18 mouse cellular contexts compared by ENCODE assay signal in genomic region chr2:180031270-180031669, GRCm38 (mm10). TPM values are rescaled to one million over a fixed set of nuclear protein-coding genes. Genes with fewer than 3 reads are reported as not detected.
A peak's percentile ranks its signal among the peaks of the same experiment; 100 is the strongest.
DNase-seq lines count a peak whose midpoint lies in the region; ATAC-seq and TF ChIP-seq lines count a peak whose summit lies in the region.
"Had no signal": no experiment of that assay in that cellular context is flagged by ENCODE, and none has a peak within 500 bp of the region (broad histone marks: within the 10 kb centered on the region; RNA-seq: fewer than 3 reads in every experiment).

No protein-coding gene starts in this region.

- peaks cover 23% of the 10 kb centered on the region for H3K4me1 ChIP-seq in kidney, embryonic 14.5 days (ENCODE audit: control insufficient read depth, insufficient read depth, low read length)
- peaks cover 5% of the 10 kb centered on the region; the same call in 1 of the 2 replicates for H3K4me1 ChIP-seq in kidney, adult 2 months (ENCODE audit: control insufficient read depth, insufficient read depth, low read length)
- peaks cover 25% of the 10 kb centered on the region for H3K4me1 ChIP-seq in kidney, embryonic 16.5 days (ENCODE audit: insufficient read depth, low read length)
- H3K4me1 ChIP-seq in hindbrain, embryonic 12.5 days = peaks cover 31% of the 10 kb centered on the region
- peaks cover 36% of the 10 kb centered on the region for H3K4me1 ChIP-seq in heart, embryonic 11.5 days (ENCODE audit: control insufficient read depth, insufficient read depth, low read length)

- no peak overlapping the region for H3K27ac ChIP-seq in kidney, embryonic 14.5 days (ENCODE audit: low read depth, low read length)
- H3K27ac ChIP-seq in kidney, adult 2 months (ENCODE audit: insufficient read depth, low read depth, low read length) = peak overlapping the region; percentile 85
- peak overlapping the region; percentile 27; the same call in 1 of the 2 replicates for H3K27ac ChIP-seq in kidney, embryonic 16.5 days (ENCODE audit: low read length)
- H3K27ac ChIP-seq in hindbrain, embryonic 12.5 days = no peak overlapping the region
- H3K27ac ChIP-seq in heart, embryonic 11.5 days (ENCODE audit: low read depth, low read length) = no peak overlapping the region
- H3K27ac ChIP-seq: embryonic facial prominence, embryonic 13.5 days; hindbrain, embryonic 10.5 days; hindbrain, embryonic 15.5 days had no signal

- no peaks in the 10 kb centered on the region for H3K9me3 ChIP-seq in kidney, embryonic 14.5 days (ENCODE audit: control insufficient read depth, low read length)
- no peaks in the 10 kb centered on the region for H3K9me3 ChIP-seq in kidney, embryonic 16.5 days (ENCODE audit: low read length)
- H3K9me3 ChIP-seq in hindbrain, embryonic 12.5 days (replicated peaks) = no peaks in the 10 kb centered on the region
- no peaks in the 10 kb centered on the region for H3K9me3 ChIP-seq in heart, embryonic 11.5 days (replicated peaks; ENCODE audit: control insufficient read depth, low read length)
- H3K9me3 ChIP-seq: embryonic facial prominence, embryonic 13.5 days; hindbrain, embryonic 10.5 days; hindbrain, embryonic 15.5 days had no signal

- peak; percentile 60 for DNase-seq in kidney, adult 11 months
- DNase-seq in kidney, adult 2 months = peak; percentile 63
- peak; percentile 35 to 77 for DNase-seq in kidney, postnatal 25 days
- no peak for DNase-seq in retina, embryonic 14.5 days (ENCODE audit: low spot score)
- DNase-seq: adrenal gland, postnatal 10 days; cerebellum, adult 11-12 months; cerebellum, adult 9-11 months; cerebellum, postnatal 36 days; gastrocnemius, postnatal 36 days; heart, adult 11 months had no signal

- peaks cover 92% of the 10 kb centered on the region for H3K36me3 ChIP-seq in kidney, embryonic 14.5 days (ENCODE audit: control insufficient read depth, insufficient read depth, low read length)
- H3K36me3 ChIP-seq in kidney, adult 2 months (ENCODE audit: control insufficient read depth, insufficient read depth, low read length) = peaks cover 3% of the 10 kb centered on the region
- H3K36me3 ChIP-seq in kidney, embryonic 16.5 days (ENCODE audit: insufficient read depth, low read length) = peaks cover 78% of the 10 kb centered on the region
- H3K36me3 ChIP-seq in hindbrain, embryonic 12.5 days = peaks cover 90% of the 10 kb centered on the region
- peaks cover 44% of the 10 kb centered on the region for H3K36me3 ChIP-seq in heart, embryonic 11.5 days (ENCODE audit: control insufficient read depth, insufficient read depth, low read length)

- ATAC-seq in kidney, embryonic 14.5 days (ENCODE audit: low FRiP score, low TSS enrichment) = no peak
- ATAC-seq in kidney, embryonic 16.5 days (ENCODE audit: low FRiP score, low TSS enrichment) = no peak
- ATAC-seq in hindbrain, embryonic 12.5 days (ENCODE audit: low FRiP score) = no peak
- ATAC-seq in heart, embryonic 11.5 days (replicated peaks; ENCODE audit: insufficient number of reproducible peaks, low FRiP score, low TSS enrichment) = no peak
- ATAC-seq: forebrain, embryonic 14.5 days had no signal

- H3K9ac ChIP-seq in kidney, embryonic 14.5 days (ENCODE audit: low read depth, low read length) = no peak overlapping the region
- H3K9ac ChIP-seq in kidney, embryonic 16.5 days (replicated peaks; ENCODE audit: low read length) = no peak overlapping the region
- H3K9ac ChIP-seq in hindbrain, embryonic 12.5 days = no peak overlapping the region
- H3K9ac ChIP-seq in heart, embryonic 11.5 days (ENCODE audit: low read depth, low read length) = no peak overlapping the region
- H3K9ac ChIP-seq: embryonic facial prominence, embryonic 13.5 days; hindbrain, embryonic 15.5 days had no signal

- TF ChIP-seq CTCF in kidney, adult 2 months (conservative IDR thresholded peaks at IDR 0.05; ENCODE audit: insufficient read depth, insufficient read length, low read depth, low read length) = no peak

- TF ChIP-seq POLR2A in kidney, adult 2 months (IDR thresholded peaks at IDR 0.05; ENCODE audit: low read depth, low read length) = no peak

- H3K4me2 ChIP-seq in kidney, embryonic 14.5 days (replicated peaks; ENCODE audit: low read depth, low read length) = no peak overlapping the region
- H3K4me2 ChIP-seq in kidney, embryonic 16.5 days (replicated peaks; ENCODE audit: low read depth, low read length) = no peak overlapping the region
- H3K4me2 ChIP-seq in hindbrain, embryonic 12.5 days (replicated peaks) = no peak overlapping the region
- H3K4me2 ChIP-seq in heart, embryonic 11.5 days = no peak overlapping the region
- H3K4me2 ChIP-seq: embryonic facial prominence, embryonic 13.5 days; hindbrain, embryonic 15.5 days had no signal

- H3K4me3 ChIP-seq in kidney, embryonic 14.5 days (ENCODE audit: low read length) = no peak overlapping the region
- no peak overlapping the region for H3K4me3 ChIP-seq in kidney, adult 2 months (ENCODE audit: insufficient read depth, low read depth, low read length)
- H3K4me3 ChIP-seq in kidney, embryonic 16.5 days (ENCODE audit: low read length) = no peak overlapping the region
- H3K4me3 ChIP-seq in hindbrain, embryonic 12.5 days = no peak overlapping the region
- H3K4me3 ChIP-seq in heart, embryonic 11.5 days (ENCODE audit: low read depth, low read length) = no peak overlapping the region
- H3K4me3 ChIP-seq: embryonic facial prominence, embryonic 13.5 days; hindbrain, embryonic 10.5 days; hindbrain, embryonic 15.5 days had no signal

- 77% methylated on average over 6 of the region's 6 CpGs for WGBS in kidney, embryonic 14.5 days
- 41% methylated on average over 6 of the region's 6 CpGs for WGBS in kidney, adult 2 months
- 65% methylated on average over 6 of the region's 6 CpGs for WGBS in kidney, embryonic 16.5 days
- 91% methylated on average over 6 of the region's 6 CpGs for WGBS in hindbrain, embryonic 12.5 days
- 91% methylated on average over 6 of the region's 6 CpGs for WGBS in heart, embryonic 11.5 days (ENCODE audit: insufficient replicate concordance)

- H3K27me3 ChIP-seq in kidney, embryonic 14.5 days (ENCODE audit: control insufficient read depth, insufficient read depth, low read length) = no peaks in the 10 kb centered on the region
- no peaks in the 10 kb centered on the region for H3K27me3 ChIP-seq in kidney, adult 2 months (replicated peaks; ENCODE audit: control insufficient read depth, insufficient read depth, low read length)
- no peaks in the 10 kb centered on the region for H3K27me3 ChIP-seq in kidney, embryonic 16.5 days (ENCODE audit: insufficient read depth, low read length)
- no peaks in the 10 kb centered on the region for H3K27me3 ChIP-seq in hindbrain, embryonic 12.5 days
- no peaks in the 10 kb centered on the region for H3K27me3 ChIP-seq in heart, embryonic 11.5 days (ENCODE audit: control insufficient read depth, insufficient read depth, low read length)
- H3K27me3 ChIP-seq: embryonic facial prominence, embryonic 13.5 days; hindbrain, embryonic 15.5 days had no signal

RNA-seq across cellular contexts. Expression of gene Lsm14b, which starts 6.5 kb away (rescaled TPM):
- polyA plus RNA-seq in kidney, embryonic 14.5 days (2014; fragmentation: Nextera tagmentation; extraction: Ambion mirVana) = 8.6 and 18.3 TPM in 2 replicates
- 27.2 and 29.5 TPM in 2 replicates for polyA plus RNA-seq in kidney, adult 2 months (2012; rRNA removed)
- 4.8 and 7.0 TPM in 2 replicates for polyA plus RNA-seq in kidney, embryonic 16.5 days (2015; fragmentation: Nextera tagmentation; extraction: Ambion mirVana)
- 14.1 and 16.7 TPM in 2 replicates for polyA plus RNA-seq in hindbrain, embryonic 12.5 days (2016; fragmentation: Nextera tagmentation; extraction: Ambion mirVana)
- 3.9 and 4.3 TPM in 2 replicates for polyA plus RNA-seq in heart, embryonic 11.5 days (2014; fragmentation: Nextera tagmentation; extraction: Ambion mirVana)

RNA-seq across cellular contexts. Expression of gene Psma7, which starts 11.0 kb away (rescaled TPM):
- 713 and 771 TPM in 2 replicates for polyA plus RNA-seq in kidney, embryonic 14.5 days (2014; fragmentation: Nextera tagmentation; extraction: Ambion mirVana)
- polyA plus RNA-seq in kidney, adult 2 months (2012; rRNA removed) = 156 and 185 TPM in 2 replicates
- 619 and 638 TPM in 2 replicates for polyA plus RNA-seq in kidney, embryonic 16.5 days (2015; fragmentation: Nextera tagmentation; extraction: Ambion mirVana)
- 630 and 656 TPM in 2 replicates for polyA plus RNA-seq in hindbrain, embryonic 12.5 days (2016; fragmentation: Nextera tagmentation; extraction: Ambion mirVana)
- 495 and 521 TPM in 2 replicates for polyA plus RNA-seq in heart, embryonic 11.5 days (2014; fragmentation: Nextera tagmentation; extraction: Ambion mirVana)

RNA-seq across cellular contexts. Expression of gene Ss18l1, which starts 11.0 kb away (rescaled TPM):
- polyA plus RNA-seq in kidney, embryonic 14.5 days (2014; fragmentation: Nextera tagmentation; extraction: Ambion mirVana) = 3.5 and 6.9 TPM in 2 replicates
- polyA plus RNA-seq in kidney, adult 2 months (2012; rRNA removed) = 6.7 and 7.5 TPM in 2 replicates
- 7.0 and 7.4 TPM in 2 replicates for polyA plus RNA-seq in kidney, embryonic 16.5 days (2015; fragmentation: Nextera tagmentation; extraction: Ambion mirVana)
- polyA plus RNA-seq in hindbrain, embryonic 12.5 days (2016; fragmentation: Nextera tagmentation; extraction: Ambion mirVana) = 32.9 and 37.7 TPM in 2 replicates
- polyA plus RNA-seq in heart, embryonic 11.5 days (2014; fragmentation: Nextera tagmentation; extraction: Ambion mirVana) = 2.3 and 4.8 TPM in 2 replicates

RNA-seq across cellular contexts. Expression of gene Mtg2, which starts 39.1 kb away (rescaled TPM):
- polyA plus RNA-seq in kidney, embryonic 14.5 days (2014; fragmentation: Nextera tagmentation; extraction: Ambion mirVana) = 24.6 and 28.6 TPM in 2 replicates
- 24.3 and 26.2 TPM in 2 replicates for polyA plus RNA-seq in kidney, adult 2 months (2012; rRNA removed)
- 27.3 and 29.6 TPM in 2 replicates for polyA plus RNA-seq in kidney, embryonic 16.5 days (2015; fragmentation: Nextera tagmentation; extraction: Ambion mirVana)
- polyA plus RNA-seq in hindbrain, embryonic 12.5 days (2016; fragmentation: Nextera tagmentation; extraction: Ambion mirVana) = 30.0 and 31.4 TPM in 2 replicates
- polyA plus RNA-seq in heart, embryonic 11.5 days (2014; fragmentation: Nextera tagmentation; extraction: Ambion mirVana) = 24.6 and 27.3 TPM in 2 replicates

RNA-seq across cellular contexts. Expression of gene Taf4, which starts 54.8 kb away (rescaled TPM):
- polyA plus RNA-seq in kidney, embryonic 14.5 days (2014; fragmentation: Nextera tagmentation; extraction: Ambion mirVana) = 5.9 and 6.0 TPM in 2 replicates
- polyA plus RNA-seq in kidney, adult 2 months (2012; rRNA removed) = 7.3 and 8.9 TPM in 2 replicates
- 3.4 and 4.1 TPM in 2 replicates for polyA plus RNA-seq in kidney, embryonic 16.5 days (2015; fragmentation: Nextera tagmentation; extraction: Ambion mirVana)
- polyA plus RNA-seq in hindbrain, embryonic 12.5 days (2016; fragmentation: Nextera tagmentation; extraction: Ambion mirVana) = 3.5 and 5.2 TPM in 2 replicates
- polyA plus RNA-seq in heart, embryonic 11.5 days (2014; fragmentation: Nextera tagmentation; extraction: Ambion mirVana) = 3.3 and 4.2 TPM in 2 replicates

Comparison
In these comparisons a context has a peak if more than half of its experiments do, and no peak if none do; other contexts are left out.
1. H3K27ac ChIP-seq: peak in kidney, adult 2 months (single experiment) and kidney, embryonic 16.5 days (single experiment); none in kidney, embryonic 14.5 days (single experiment), hindbrain, embryonic 12.5 days (single experiment) and heart, embryonic 11.5 days (single experiment).